Mouse (Mus musculus) MEL (cell line): ENCODE results near the gene Gjc1. TPM values are rescaled to one million over a fixed set of nuclear protein-coding genes. Genes with fewer than 3 reads are reported as not detected.

ENCODE experiments used
- DNase-seq: peaks from one replicate; pipeline ENCODE4 v3.0.0; 2011; ENCODE audit warnings: low read depth, low spot score
- H3K27ac ChIP-seq: 2 replicates; pipeline ENCODE4 v1.5.1; 2012; ENCODE audit warnings: low read depth, mild to moderate bottlenecking, control low read depth, low read length, moderate library complexity; ENCODE audit not compliant: control insufficient read depth
- H3K27me3 ChIP-seq, 2 experiments: fragments of 150-350 bp in 1 of 2; sonication (generic) in 1 of 2; 2 replicates each; pipeline ENCODE4 v1.6.1; 2012; ENCODE audit warnings: low read length in 2 of 2, mild to moderate bottlenecking in 2 of 2, improper control_type of control experiment in 1 of 2, moderate library complexity in 1 of 2; ENCODE audit not compliant: insufficient read depth in 2 of 2, control insufficient read depth in 1 of 2
- H3K36me3 ChIP-seq, 2 experiments: 2 replicates each; pipeline ENCODE4 v1.6.1; 2012 to 2014; ENCODE audit warnings: low read length in 2 of 2, improper control_type of control experiment in 1 of 2, inconsistent platforms in 1 of 2, mild to moderate bottlenecking in 1 of 2; ENCODE audit not compliant: insufficient read depth in 2 of 2, control insufficient read depth in 1 of 2
- H3K4me1 ChIP-seq, 2 experiments: fragments of 150-350 bp in 1 of 2; sonication (generic) in 1 of 2; 2 replicates each; pipeline ENCODE4 v1.6.1; 2012; ENCODE audit warnings: low read length in 2 of 2, improper control_type of control experiment in 1 of 2, mild to moderate bottlenecking in 1 of 2; ENCODE audit not compliant: insufficient read depth in 2 of 2, control insufficient read depth in 1 of 2
- H3K4me3 ChIP-seq, 2 experiments: fragments of 150-350 bp in 1 of 2; sonication (generic) in 1 of 2; 2 replicates each; pipeline ENCODE4 v1.5.1; 2012; ENCODE audit warnings: low read depth in 2 of 2, low read length in 2 of 2, mild to moderate bottlenecking in 2 of 2, moderate library complexity in 2 of 2, control low read depth in 1 of 2, improper control_type of control experiment in 1 of 2; ENCODE audit not compliant: control insufficient read depth in 1 of 2, insufficient read depth in 1 of 2
- H3K79me2 ChIP-seq: 2 replicates; pipeline ENCODE4 v1.6.1; 2012; ENCODE audit warnings: mild to moderate bottlenecking, low read length, moderate library complexity; ENCODE audit not compliant: control insufficient read depth, poor library complexity, insufficient read depth
- H3K9ac ChIP-seq: 2 replicates; pipeline ENCODE4 v1.6.1; 2012; ENCODE audit warnings: low read depth, mild to moderate bottlenecking, control low read depth, low read length, moderate library complexity; ENCODE audit not compliant: control insufficient read depth, poor library complexity, severe bottlenecking
- H3K9me3 ChIP-seq: fragments of 150-350 bp; sonication (generic); replicated peaks from 2 replicates; pipeline ENCODE4 v1.6.1; 2012; ENCODE audit warnings: mild to moderate bottlenecking, low read length, improper control_type of control experiment, moderate library complexity; ENCODE audit not compliant: insufficient read depth
- CHD2 ChIP-seq: IDR thresholded peaks from 2 replicates; pipeline ENCODE4 v1.6.1; 2011; ENCODE audit warnings: low read length, improper control_type of control experiment
- CTCF ChIP-seq, 3 experiments: IDR thresholded peaks in 2 of 3; conservative IDR thresholded peaks in 1 of 3; 2 replicates each; pipeline ENCODE4 v1.5.1; 2011 to 2012; ENCODE audit warnings: low read length in 3 of 3, low read depth in 2 of 3, mild to moderate bottlenecking in 2 of 3, improper control_type of control experiment in 1 of 3, inconsistent platforms in 1 of 3, mixed read lengths in 1 of 3, moderate library complexity in 1 of 3; ENCODE audit not compliant: control insufficient read depth in 1 of 3, insufficient read depth in 1 of 3, poor library complexity in 1 of 3, severe bottlenecking in 1 of 3
- EP300 ChIP-seq, 2 experiments: IDR thresholded peaks; 2 replicates each; pipeline ENCODE4 v1.6.1; 2011; ENCODE audit warnings: improper control_type of control experiment in 2 of 2, low read length in 2 of 2, low read depth in 1 of 2, mild to moderate bottlenecking in 1 of 2
- GATA1 ChIP-seq: IDR thresholded peaks from 2 replicates; pipeline ENCODE4 v1.6.1; 2011; ENCODE audit warnings: low read depth, low read length, improper control_type of control experiment
- HCFC1 ChIP-seq: IDR thresholded peaks from 2 replicates; pipeline ENCODE4 v1.6.1; 2012; ENCODE audit warnings: low read depth, mild to moderate bottlenecking, inconsistent platforms, low read length, improper control_type of control experiment, moderate library complexity
- KAT2A ChIP-seq: conservative IDR thresholded peaks from 2 replicates; pipeline ENCODE4 v1.6.1; 2012; ENCODE audit warnings: low read depth, low read length, improper control_type of control experiment, inconsistent platforms
- MAFK ChIP-seq: IDR thresholded peaks from 2 replicates; pipeline ENCODE4 v1.6.1; 2011; ENCODE audit warnings: low read depth, mild to moderate bottlenecking, low read length, improper control_type of control experiment, borderline replicate concordance
- MAZ ChIP-seq: IDR thresholded peaks from 2 replicates; pipeline ENCODE4 v1.6.1; 2012; ENCODE audit warnings: low read depth, mild to moderate bottlenecking, inconsistent platforms, low read length, improper control_type of control experiment
- MEF2A ChIP-seq: IDR thresholded peaks from 2 replicates; pipeline ENCODE4 v1.6.1; 2014; ENCODE audit warnings: low read depth, mild to moderate bottlenecking, inconsistent platforms, low read length, improper control_type of control experiment; ENCODE audit not compliant: poor library complexity, insufficient replicate concordance, severe bottlenecking; ENCODE audit errors: extremely low read depth
- MYB ChIP-seq: IDR thresholded peaks from 2 replicates; pipeline ENCODE4 v1.6.1; 2011; ENCODE audit warnings: mild to moderate bottlenecking, low read depth, low read length, improper control_type of control experiment
- MYC ChIP-seq: IDR thresholded peaks from 2 replicates; pipeline ENCODE4 v1.6.1; 2011; ENCODE audit warnings: low read depth, mild to moderate bottlenecking, low read length, improper control_type of control experiment, moderate library complexity
- NELFE ChIP-seq: IDR thresholded peaks from 2 replicates; pipeline ENCODE4 v1.6.1; 2011; ENCODE audit warnings: low read depth, low read length, improper control_type of control experiment
- NRF1 ChIP-seq: IDR thresholded peaks from 2 replicates; pipeline ENCODE4 v1.6.1; 2014; ENCODE audit warnings: low read depth, mild to moderate bottlenecking, inconsistent platforms, low read length, improper control_type of control experiment, moderate library complexity; ENCODE audit not compliant: poor library complexity, insufficient read depth, severe bottlenecking
- POLR2AphosphoS2 ChIP-seq: IDR thresholded peaks from 2 replicates; pipeline ENCODE4 v1.6.1; 2011; ENCODE audit warnings: low read length, improper control_type of control experiment
- POLR2AphosphoS5 ChIP-seq: IDR thresholded peaks from 2 replicates; pipeline ENCODE4 v1.6.1; 2012; ENCODE audit warnings: low read depth, borderline replicate concordance, mild to moderate bottlenecking, inconsistent platforms, low read length, moderate library complexity, mixed read lengths
- TAL1 ChIP-seq: IDR thresholded peaks from 2 replicates; pipeline ENCODE4 v1.6.1; 2012; ENCODE audit warnings: mild to moderate bottlenecking, inconsistent platforms, low read length, moderate library complexity, mixed read lengths
- TBP ChIP-seq: IDR thresholded peaks from 2 replicates; pipeline ENCODE4 v1.8.0; 2011; ENCODE audit warnings: low read depth, low read length, improper control_type of control experiment
- TCF12 ChIP-seq: IDR thresholded peaks from 2 replicates; pipeline ENCODE4 v1.6.1; 2014; ENCODE audit warnings: low read depth, mild to moderate bottlenecking, inconsistent platforms, low read length, improper control_type of control experiment, moderate library complexity
- USF2 ChIP-seq, 2 experiments: IDR thresholded peaks; 2 replicates each; pipeline ENCODE4 v1.6.1; 2011 to 2012; ENCODE audit warnings: improper control_type of control experiment in 2 of 2, low read length in 2 of 2, borderline replicate concordance in 1 of 2, inconsistent platforms in 1 of 2, low read depth in 1 of 2, mild to moderate bottlenecking in 1 of 2; ENCODE audit not compliant: insufficient read depth in 1 of 2
- ZMIZ1 ChIP-seq: IDR thresholded peaks from 2 replicates; pipeline ENCODE4 v1.6.1; 2012; ENCODE audit warnings: low read depth, mild to moderate bottlenecking, inconsistent platforms, low read length, improper control_type of control experiment, moderate library complexity
- ZNF384 ChIP-seq: IDR thresholded peaks from 2 replicates; pipeline ENCODE4 v1.6.1; 2012; ENCODE audit warnings: low read depth, mild to moderate bottlenecking, inconsistent platforms, low read length, improper control_type of control experiment
- polyA plus RNA-seq, 2 experiments: library from polyadenylated mRNA; stranded (reverse) in 1 of 2; unstranded in 1 of 2; fragments of >175 nt in 1 of 2; fragments of >200 nt in 1 of 2; gene quantifications; 2 replicates each; pipeline versions ENCODE4 v1.2.1 to v1.2.4; 2012; ENCODE audit warnings: low replicate concordance in 2 of 2, low read depth in 1 of 2; ENCODE audit not compliant: insufficient read length in 2 of 2, insufficient read depth in 1 of 2, missing spikeins in 1 of 2
- total RNA-seq: library from RNA; depleted of rRNA; stranded (reverse); fragments of 300-350 nt; gene quantifications from 2 replicates; pipeline ENCODE4 v1.2.3, GENCODE M21; 2012

Gjc1 gene
- total and polyA plus RNA-seq, 3 experiments: not detected

- peaks cover 0 to 3% of the 10 kb centered on the region in 2 experiments; a peak in 1 of 4 replicates for H3K27me3 ChIP-seq
These were observed 48.7 kb downstream of the Gjc1 start for GRCm38 (mm10) chr11:102770662-102771435.

GRCm38 (mm10) chr11:102769993-102770661 is 49.4 kb downstream of the Gjc1 start:
- TF ChIP-seq MAFK (no peak), MAZ (no peak), TAL1 (no peak), MYB (no peak), TCF12 (no peak), NELFE (no peak), GATA1 (no peak), CHD2 (no peak), ZMIZ1 (no peak), MEF2A (no peak), MYC (no peak)
- Histone ChIP-seq H3K9me3 (no peaks in the 10 kb centered on the region), H3K4me1 (peaks cover 0 to 10% of the 10 kb centered on the region in 2 experiments; a peak in 2 of 4 replicates), H3K27ac (no peak overlapping the region), H3K36me3 (no peaks in the 10 kb centered on the region), H3K9ac (no peak overlapping the region), H3K27me3 (peaks cover 0 to 3% of the 10 kb centered on the region in 2 experiments; a peak in 1 of 4 replicates), H3K79me2 (no peaks in the 10 kb centered on the region), H3K4me3 (no peak overlapping the region)
- no peak for DNase-seq

More at GRCm38 (mm10) chr11:102770662-102771435, 48.7 kb downstream of the Gjc1 start:
- Histone ChIP-seq H3K79me2 (no peaks in the 10 kb centered on the region), H3K9ac (no peak overlapping the region), H3K9me3 (no peaks in the 10 kb centered on the region), H3K27ac (no peak overlapping the region), H3K36me3 (no peaks in the 10 kb centered on the region), H3K4me1 (peaks cover 0 to 10% of the 10 kb centered on the region in 2 experiments; a peak in 2 of 4 replicates)
- DNase-seq: no peak
- no peak for TF ChIP-seq TBP
- no peak for TF ChIP-seq POLR2AphosphoS2
- TF ChIP-seq CTCF (IDR thresholded peaks at IDR 0.05 in 2 of 3, conservative IDR thresholded peaks at IDR 0.05 in 1 of 3; ENCODE audit: control insufficient read depth in 1 of 3, insufficient read depth in 1 of 3, low read depth in 2 of 3, low read length in 3 of 3, poor library complexity in 1 of 3, severe bottlenecking in 1 of 3): no peak
- no peak for TF ChIP-seq TAL1
- TF ChIP-seq KAT2A: no peak
- TF ChIP-seq HCFC1: no peak
- TF ChIP-seq TCF12: no peak
- TF ChIP-seq NRF1: no peak
- TF ChIP-seq ZNF384: no peak
- no peak for TF ChIP-seq USF2 (IDR thresholded peaks at IDR 0.05; ENCODE audit: borderline replicate concordance in 1 of 2, insufficient read depth in 1 of 2, low read depth in 1 of 2, low read length in 2 of 2)
- TF ChIP-seq EP300 (IDR thresholded peaks at IDR 0.05; ENCODE audit: low read depth in 1 of 2, low read length in 2 of 2): no peak
- TF ChIP-seq MYB: no peak
- TF ChIP-seq POLR2AphosphoS5: no peak
- TF ChIP-seq, all 39 proteins: peak for 0
- H3K4me3 ChIP-seq: no peak overlapping the region
